Mouse (Mus musculus) c-Kit-positive CD71-negative TER-119-negative erythroid progenitor cells, embryonic 14.5 days (primary cell): ENCODE measurements around the gene H2-M10.6.
"Not testable (repeated sequence)": the region's sequence is repeated elsewhere in the genome, so short reads cannot be mapped to it uniquely, and the experiment has no call there.

Experiments used
- DNase-seq: peaks from one replicate; pipeline ENCODE4 v3.0.0-alpha.2; 2013; ENCODE audit warnings: low read depth

H2-M10.6 gene

DNA sequence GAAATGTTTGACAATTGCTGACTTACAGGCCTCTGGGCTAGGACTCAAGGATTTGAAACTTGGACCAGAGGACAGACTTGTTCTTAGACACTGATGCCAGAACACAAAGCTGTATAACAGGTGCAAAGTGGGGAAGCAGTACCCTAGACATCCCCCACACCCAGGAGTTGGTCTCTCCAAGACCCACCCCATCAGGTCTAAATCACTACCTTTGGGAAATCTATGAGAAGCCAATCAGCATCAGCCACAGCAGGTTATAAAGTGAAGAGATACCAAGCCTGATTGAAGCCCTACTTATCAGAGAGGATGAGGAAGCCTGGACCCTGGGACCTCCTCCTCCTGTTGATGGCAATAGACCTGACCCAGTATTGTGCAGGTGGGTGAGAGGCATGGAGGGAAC lies at the start of gene H2-M10.6:
H2-M10.6 (plus strand) TSS at position 301 of the 400 bp plus-strand sequence.
- no peak for DNase-seq

DNA sequence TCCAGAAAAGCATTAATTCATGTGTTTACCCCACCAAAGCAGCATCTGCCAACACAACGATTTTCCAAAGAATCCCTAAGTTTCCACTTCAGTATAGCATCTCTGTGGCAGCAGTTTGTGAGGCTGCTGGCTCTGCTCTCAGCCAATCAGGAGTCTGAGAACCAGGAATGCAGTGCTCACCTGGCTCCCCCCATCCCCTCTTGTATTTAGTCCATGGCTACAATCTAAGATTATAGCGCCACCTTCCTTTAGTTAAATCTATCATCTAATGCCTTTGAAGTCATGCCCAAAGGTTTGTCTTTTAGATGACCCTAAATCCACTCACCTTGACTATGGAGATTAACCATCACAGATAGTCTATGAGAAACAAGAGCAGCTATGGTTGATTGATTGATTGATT lies 48.2 kb upstream of the H2-M10.6 start:
- DNase-seq, result no peak

DNA sequence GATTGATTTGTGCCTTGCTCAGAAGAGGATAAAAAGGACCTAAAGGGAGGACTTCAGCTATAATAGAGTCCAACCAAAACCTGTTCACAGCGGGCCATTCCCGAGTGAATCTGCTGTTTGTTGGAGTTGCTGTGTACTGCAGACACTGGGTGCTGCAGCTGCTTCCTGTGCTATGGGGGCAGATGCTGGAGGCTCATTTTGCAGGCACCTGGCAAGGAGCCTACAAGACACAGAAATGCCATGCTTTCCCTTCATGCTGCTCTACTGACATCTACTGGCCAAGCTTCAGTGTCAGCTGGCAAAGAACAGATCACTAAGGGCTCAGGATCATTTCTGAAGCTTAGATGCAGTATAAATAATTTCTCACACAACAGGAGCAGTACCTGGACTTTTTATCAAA lies 47.7 kb upstream of the H2-M10.6 start:
- not testable (repeated sequence) for DNase-seq

DNA sequence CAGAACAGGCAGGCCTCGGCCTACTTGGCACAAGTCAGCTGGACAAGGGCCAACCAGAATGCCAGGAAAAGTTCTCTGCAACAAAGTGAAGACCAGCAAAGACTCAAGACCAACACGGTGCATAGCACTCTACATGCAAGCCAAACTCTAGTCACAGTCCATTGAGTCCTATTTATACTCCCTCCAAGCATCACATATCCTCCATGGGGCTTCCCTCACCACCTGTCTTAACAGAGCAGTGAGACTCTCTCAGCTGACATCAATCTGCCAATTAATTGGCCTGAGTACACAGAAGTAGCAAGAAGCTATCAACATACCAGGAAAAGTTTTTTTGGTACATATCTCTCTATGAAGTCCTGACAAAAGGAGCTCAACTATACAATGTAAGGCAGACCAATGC lies 46.6 kb upstream of the H2-M10.6 start:
- not testable (repeated sequence) for DNase-seq

DNA sequence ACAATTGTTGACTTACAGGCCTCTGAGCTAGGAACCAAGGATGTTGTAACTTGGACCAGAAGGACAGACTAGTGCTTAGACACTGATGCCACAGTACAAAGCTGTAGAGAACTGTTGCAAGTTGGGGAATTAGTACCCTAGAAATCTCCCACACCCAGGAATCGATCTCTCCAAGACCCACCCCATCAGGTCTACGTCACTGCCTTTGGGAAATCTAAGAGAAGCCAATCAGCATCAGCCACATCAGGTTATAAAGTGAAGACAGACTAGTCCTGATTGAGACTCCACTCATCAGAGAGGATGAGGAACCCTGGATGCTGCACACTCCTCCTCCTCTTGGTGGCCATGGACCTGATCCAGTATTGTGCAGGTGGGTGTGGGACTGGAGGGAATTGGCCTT lies 39.4 kb upstream of the H2-M10.6 start, which contains the start of gene H2-M10.5:
H2-M10.5 (plus strand) TSS at position 301 of the 400 bp plus-strand sequence.
- DNase-seq, result not testable (repeated sequence)

DNA sequence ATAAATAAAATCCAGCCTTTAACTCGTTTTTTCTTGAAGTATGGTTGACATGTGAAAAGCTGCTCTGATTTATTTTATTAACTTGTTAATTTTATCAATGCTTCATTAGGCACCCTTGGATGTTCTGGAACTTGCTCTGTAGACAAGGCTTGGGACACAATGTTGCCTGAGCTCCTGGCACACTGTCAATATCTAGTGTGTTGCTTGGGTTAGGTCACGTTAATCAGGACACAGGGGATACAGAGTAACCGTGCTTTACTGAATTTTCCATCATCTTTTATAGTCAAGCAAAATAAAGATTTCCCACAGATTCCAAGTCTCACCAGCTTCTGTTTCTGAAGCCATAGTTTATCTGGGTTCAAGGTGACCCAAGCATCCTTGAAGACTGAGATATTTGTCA lies 30.4 kb upstream of the H2-M10.6 start:
- DNase-seq, result no peak

DNA sequence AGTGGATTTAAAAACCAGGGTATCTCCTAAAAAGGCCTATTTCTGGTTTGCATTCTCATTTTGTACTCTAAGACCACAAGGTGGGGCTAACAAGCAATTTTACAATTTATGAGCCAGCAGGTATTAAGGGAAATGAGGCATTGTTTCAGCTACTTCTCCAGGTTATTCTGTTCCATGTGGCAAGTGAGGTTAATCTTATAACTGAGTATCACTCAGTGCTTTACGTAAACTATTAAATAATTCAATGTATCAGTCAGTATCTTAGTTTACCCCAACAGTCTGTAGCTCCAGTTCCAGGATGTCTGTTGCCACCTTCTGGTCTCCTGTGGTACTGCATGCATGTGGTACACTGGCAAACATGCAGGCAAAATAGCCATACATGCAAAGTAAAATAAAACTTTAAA lies 25.5 kb upstream of the H2-M10.6 start:
- DNase-seq, result peak; percentile 13

DNA sequence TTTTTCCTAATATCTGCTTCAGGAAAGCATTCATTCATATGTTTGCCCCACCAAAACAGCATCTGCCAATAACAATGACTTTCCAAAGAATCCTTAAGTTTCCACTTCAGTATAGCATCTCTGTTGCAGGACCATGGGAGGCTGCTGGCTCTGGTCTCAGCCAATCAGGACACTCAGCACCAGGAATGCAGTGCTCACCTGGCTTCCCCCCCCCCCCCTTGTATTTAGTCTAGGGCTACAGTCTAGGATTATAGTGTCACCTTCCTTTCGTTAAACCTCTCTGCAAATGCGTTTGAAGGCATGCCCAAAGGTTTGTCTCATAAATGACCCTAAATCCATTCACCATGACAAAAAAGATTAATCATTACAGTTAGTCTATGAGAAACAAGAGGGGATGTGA lies 23.6 kb upstream of the H2-M10.6 start:
- DNase-seq, result no peak

DNA sequence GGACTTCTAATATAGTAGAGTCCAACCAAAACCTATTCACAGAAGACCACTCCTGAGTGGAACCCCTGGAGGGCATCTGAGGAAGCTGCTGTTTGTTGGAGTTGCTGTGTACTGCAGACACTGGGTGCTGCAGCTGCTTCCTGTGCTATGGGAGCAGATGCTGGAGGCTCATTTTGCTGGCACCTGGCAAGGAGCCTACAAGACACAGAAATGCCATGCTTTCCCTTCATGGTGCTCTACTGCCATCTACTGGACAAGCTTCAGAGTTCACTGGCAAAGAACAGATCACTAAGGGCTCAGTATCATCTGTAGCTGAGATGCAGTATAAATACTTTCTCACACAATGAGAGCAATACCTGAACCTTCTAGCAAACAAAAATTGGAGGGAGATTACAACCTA lies 23.2 kb upstream of the H2-M10.6 start:
- peak; percentile 62 for DNase-seq

DNA sequence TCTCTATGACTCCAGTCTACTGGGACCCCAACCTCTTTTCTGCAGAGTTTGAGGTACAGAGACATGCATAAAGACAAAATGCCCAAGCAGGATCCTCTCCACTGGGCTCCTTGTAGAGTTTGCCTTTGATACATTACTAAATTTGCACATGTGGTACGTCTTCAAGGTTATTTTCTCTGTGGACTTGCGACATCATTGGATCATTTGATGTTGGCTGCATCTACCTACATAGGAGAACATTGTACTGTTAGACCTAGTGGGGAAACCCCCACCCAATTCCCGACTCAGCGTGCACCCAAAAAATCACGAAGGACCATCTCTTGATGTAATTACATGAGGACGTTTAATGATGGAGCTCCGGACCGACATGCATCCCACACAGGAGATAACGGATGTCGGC lies 12.5 kb upstream of the H2-M10.6 start:
- no peak for DNase-seq

DNA sequence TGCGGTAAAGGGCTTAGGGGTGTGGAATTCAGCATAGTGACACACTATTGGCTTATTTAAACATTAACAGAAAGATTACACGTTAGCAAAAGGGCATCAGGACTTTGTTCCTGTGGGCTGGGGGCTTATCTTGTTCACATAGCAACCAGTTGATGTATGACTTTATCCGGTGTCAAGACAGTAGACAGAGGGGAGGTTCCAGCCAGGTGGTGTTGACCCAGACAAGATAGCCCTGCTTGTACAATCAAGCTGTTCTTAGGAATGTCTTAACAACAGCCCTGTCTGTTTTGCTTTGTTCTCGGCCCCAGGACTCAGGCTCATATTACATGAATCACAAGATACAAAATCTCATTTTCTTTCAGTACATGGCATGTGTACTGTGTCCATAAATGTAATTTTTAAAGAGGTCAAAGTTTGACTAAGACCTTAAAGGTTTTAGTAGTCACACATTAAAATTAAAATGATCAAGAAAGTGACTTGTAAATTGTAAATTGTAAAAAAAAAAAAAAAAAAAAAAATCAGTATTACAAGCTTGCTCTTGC lies 12.0 kb upstream of the H2-M10.6 start:
- not testable (repeated sequence) for DNase-seq

DNA sequence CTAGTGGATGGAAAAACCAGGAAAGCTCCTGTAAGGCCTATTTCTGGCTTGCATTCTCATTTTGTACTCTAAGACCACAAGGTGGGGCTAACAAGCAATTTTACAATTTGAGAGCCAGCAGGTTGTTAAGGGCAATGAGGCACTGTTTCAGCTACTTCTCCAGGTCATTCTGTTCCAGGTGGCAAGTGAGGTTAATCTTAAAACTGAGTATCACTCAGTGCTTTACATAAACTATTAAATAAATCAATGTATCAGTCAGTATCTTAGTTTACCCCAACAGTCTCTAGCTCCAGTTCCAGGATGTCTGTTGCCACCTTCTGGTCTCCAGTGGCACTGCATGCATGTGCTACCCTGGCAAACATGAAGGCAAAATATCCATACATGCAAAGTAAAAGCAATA lies 12.0 kb downstream of the H2-M10.6 start:
- no peak for DNase-seq

DNA sequence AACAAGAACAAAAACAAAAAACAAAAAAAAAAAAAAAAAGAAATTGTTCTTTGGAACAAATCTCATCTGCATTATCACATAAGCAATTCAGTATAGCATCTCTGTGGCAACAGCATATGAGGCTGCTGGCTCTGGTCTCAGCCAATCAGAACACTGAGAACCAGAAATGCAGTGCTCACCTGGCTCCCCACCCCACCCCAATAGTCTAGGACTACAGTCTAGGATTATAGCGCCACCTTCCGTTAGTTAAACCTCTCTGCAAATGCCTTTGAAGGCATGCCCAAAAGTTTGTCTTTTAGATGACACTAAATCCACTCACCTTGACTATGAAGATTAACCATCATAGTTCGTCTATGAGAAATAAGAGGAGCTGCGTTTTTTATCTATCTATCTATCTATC lies 13.6 kb downstream of the H2-M10.6 start:
- no peak for DNase-seq

DNA sequence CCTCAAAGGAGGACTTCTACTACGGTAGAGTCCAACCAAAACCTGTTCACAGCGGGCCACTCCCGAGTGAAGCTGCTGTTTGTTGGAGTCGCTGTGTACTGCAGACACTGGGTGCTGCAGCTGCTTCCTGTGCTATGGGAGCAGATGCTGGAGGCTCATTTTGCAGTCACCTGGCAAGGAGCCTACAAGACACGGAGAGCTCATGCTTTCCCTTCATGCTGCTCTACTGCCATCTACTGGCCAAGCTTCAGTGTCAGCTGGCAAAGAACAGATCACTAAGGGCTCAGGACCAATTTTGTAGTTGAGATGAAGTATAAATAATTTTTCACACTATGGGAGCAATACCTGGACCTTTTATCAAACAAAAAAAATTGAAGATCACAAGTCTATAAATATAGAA lies 14.0 kb downstream of the H2-M10.6 start:
- DNase-seq, result not testable (repeated sequence)

DNA sequence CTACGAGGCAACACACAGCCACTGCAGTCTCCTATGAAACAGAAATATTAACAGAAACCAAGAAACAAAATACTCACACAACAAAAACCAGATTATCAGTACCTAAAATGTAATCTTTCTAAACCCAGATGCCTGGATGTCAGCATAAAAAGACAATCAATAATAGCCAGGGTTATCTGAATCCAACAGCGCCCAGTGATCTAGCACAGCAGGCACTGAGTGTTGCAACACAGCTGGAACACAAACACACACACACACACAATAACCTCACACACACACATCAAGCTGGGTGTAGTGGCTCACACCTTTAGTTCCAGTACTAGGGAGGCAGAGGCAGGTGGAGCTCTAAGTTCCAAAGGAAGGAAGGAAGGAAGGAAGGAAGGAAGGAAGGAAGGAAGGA lies 16.5 kb downstream of the H2-M10.6 start:
- no peak for DNase-seq

DNA sequence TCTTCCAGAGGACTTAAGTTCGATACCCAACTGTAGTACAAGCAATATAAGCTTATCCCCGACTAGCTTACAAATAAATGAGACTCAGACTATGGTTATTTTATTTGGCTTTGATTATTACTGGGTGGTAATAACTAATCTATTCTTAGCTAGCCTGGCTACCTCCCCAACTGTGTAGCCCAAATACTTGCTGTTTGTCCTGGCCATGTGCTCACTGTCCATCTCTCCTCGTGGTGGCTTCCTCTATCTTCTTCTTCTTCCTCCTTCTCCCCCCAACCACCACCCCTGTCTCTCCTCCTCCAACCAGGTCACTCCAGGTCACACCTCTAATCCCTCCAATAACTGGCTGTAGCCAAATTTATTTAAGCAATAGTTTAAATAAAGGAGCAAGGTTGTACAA lies 18.5 kb downstream of the H2-M10.6 start:
- no peak for DNase-seq

DNA sequence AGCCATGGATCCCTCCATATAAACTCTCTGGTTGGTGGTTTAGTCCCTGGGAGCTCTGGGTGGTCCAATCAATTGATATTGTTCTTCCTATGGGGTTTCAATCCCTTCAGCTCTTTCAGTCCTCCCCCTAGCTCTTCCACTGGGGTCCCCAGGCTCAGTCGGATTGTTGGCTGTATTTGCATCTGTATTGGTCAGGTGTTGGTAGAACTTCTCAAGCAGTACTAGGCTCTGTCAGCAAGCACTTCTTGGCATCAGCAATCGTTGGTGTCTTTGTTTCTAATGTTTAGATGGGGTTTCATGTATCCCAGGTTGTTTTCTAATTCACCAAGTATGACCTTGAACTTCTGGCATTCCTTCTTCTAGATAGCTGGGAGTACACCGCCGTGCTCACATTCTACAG lies 20.7 kb downstream of the H2-M10.6 start:
- DNase-seq, result no peak

DNA sequence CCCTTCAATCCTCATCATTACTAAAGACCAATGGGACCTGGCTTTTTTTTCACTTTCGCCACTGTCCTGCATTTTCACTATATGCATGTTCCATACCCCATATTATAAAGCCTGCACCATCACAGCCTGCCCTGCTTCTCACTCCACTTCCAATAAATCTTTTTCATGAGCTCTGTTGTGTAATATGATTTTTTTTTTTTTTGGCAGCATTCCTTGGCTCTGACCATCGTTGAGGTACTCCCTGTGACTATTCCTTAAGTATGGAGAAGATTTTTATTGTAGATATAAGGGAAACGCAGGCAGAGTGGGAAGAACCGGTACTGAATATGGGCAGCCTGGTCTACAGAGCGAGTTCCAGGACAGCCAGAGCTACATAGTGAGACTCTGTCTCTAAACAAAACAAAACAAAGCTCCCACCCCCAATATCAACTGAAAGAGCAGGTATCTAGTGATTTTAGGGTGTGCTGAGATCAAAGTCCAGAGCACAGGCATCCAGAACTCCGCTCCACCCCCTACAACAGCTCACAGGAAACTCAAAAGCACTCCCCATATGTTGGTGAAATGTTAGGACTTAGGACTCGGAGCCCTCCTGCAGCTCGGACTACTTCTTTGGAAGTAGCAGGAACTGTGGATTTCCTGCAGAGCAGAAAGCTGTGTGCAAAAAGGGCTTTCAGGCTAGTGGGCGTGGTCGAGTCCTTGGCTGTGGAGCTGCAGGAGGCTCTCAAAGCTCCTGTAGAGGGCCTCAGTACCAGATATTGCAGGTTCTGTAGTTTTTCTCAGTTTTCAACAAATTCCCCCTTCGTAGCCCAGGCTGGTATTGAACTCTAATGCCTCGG lies 23.8 kb downstream of the H2-M10.6 start:
- no peak for DNase-seq

DNA sequence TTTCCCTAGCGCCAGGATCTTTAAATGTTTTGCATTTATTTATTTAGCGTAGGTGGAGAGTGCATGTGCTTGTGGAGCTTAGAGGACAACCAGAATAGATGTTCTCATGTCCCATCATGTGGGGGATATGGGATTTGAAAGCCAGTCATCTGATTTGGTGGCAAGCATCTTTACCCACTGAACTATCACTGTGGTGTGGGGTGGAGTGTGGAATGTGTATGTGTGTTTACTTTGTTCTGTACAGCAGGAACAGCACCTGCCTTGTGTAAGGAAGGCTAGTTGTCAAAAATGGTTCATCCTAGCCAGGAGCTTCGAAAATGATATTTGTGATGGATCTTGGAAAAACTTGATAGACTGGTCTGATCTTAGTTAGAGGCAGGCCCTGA lies 24.4 kb downstream of the H2-M10.6 start:
- no peak for DNase-seq

DNA sequence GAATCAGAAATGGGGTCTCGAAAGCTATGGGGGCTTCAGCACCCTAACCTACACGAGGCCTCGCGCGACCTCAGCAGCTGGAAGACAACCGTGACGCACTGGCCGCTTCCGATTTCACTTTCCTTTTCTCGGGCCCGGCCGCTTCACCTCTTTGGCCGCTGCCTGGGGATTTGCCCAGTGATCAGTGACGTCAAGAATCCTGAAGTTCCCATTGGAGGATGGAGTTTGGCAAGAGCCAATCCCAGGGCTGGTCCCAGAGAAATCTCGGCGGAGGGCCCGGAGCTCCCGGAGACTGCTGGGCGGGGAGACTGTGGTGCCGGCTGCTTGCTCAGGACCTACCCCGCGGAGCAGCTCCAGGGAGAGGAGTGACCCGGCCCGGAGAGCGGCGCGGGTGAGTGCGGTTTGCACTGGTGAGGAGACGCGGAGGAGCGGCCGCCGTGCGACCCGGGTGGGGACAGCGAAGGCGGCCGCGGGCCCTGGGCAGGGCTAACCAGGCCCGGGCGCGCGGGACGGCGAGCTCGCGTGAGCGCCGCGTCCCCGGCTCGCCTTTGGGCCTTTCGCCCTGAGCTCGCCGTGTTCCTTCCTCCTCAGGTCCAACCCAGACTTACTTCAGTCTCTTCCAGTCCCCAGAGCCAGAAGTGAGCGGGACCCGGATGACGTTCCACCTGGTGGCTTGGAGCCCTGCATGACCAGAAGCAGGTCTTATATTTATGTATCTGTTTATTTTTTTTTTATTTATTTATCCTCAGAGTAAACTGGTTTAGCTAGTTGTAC lies 25.1 kb downstream of the H2-M10.6 start, which contains the start of gene Trim26:
Trim26 (plus strand) TSS at position 261 of the 774 bp plus-strand sequence.
- peak; percentile 98 for DNase-seq

DNA sequence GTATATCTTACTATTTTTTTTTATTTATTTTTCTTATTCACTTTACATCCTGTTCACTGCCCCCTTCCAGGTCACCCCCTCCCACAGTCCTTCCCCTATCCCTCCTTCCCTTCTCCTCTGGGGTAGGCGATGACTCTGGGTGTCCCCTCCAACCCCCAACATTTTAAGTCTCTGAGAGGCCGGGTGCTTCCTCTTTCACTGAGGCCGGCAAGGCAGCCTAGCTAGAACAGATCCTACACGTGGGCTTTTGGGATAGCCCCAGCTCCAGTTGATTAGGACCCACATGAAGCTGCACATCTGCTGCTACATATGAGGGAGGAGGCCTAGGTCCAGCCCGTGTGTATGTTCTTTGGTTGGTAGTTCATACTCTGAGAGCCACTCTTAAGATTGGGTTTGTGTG lies 27.0 kb downstream of the H2-M10.6 start:
- no peak for DNase-seq

DNA sequence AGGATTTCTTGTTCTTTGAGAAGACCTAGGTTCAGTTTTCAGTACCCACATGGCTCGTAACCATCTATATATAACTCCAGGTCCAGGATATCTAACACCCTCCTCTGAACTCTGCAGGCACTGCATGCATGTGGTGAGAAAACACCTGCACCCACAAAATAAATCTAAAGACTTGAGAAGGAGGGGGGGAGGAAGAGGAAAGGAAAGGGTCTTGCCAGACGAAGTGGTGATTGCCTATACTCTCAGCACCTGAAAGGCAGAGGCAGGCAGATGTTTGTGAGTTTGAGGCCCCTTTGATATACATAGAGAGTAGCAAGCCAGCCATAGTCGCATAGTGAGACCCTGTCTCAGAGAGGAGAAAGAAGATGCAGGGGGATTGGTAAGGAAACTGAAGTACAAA lies 28.0 kb downstream of the H2-M10.6 start:
- no peak for DNase-seq

DNA sequence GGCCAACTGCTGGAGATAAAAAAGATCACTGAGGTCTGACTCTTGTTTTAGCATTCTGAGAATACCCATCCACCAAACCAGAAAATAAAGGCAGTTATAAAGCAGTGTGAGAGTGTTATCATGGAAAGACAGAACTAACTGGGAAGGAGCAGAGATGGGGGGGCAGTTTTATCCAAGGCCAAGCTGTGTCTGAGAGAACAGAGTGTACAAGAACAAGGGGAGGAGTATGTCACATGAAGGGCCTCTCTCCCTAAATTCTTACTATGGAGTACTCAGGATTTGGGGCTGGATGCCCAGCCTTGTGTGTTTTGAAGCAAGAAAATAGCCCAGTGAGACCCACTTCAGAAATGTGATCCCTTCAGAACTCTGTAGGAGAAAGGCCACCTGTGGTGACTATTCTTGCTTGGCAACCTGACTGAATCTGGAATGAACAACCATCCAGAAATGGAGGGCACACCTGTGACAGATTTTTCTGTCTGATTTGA lies 29.0 kb downstream of the H2-M10.6 start:
- no peak for DNase-seq
